Mouse (Mus musculus) megakaryocyte, embryonic 14.5 days (primary cell): ENCODE measurements at regions not wholly inside any gene's neighbourhood (a gene's known extent, or its start where the extent isn't known, plus 50 kb on each side); places are given as distances from the start of the nearest gene placed in this dataset.

Experiments used
- H3K27me3 ChIP-seq: replicated peaks from 2 replicates; pipeline ENCODE3; 2012; ENCODE audit warnings: inconsistent platforms
- H3K36me3 ChIP-seq: replicated peaks from 2 replicates; pipeline ENCODE3; 2012; ENCODE audit warnings: low read length, inconsistent platforms, mixed read lengths
- H3K4me1 ChIP-seq: 2 replicates; pipeline ENCODE4 v1.6.1; 2012; ENCODE audit warnings: inconsistent platforms
- H3K4me3 ChIP-seq: replicated peaks from 2 replicates; pipeline ENCODE3; 2012; ENCODE audit warnings: moderate library complexity, mild to moderate bottlenecking, inconsistent platforms
- H3K9me3 ChIP-seq: 2 replicates; pipeline ENCODE4 v1.6.1; 2012; ENCODE audit warnings: inconsistent platforms
- FLI1 ChIP-seq: IDR thresholded peaks from 2 replicates; pipeline ENCODE4 v1.6.1; 2012; ENCODE audit warnings: low read length, inconsistent platforms, mixed read lengths
- GATA1 ChIP-seq: IDR thresholded peaks from 3 replicates; pipeline ENCODE4 v1.6.1; 2012; ENCODE audit warnings: mixed read lengths, low read length, inconsistent platforms, borderline replicate concordance

DNA sequence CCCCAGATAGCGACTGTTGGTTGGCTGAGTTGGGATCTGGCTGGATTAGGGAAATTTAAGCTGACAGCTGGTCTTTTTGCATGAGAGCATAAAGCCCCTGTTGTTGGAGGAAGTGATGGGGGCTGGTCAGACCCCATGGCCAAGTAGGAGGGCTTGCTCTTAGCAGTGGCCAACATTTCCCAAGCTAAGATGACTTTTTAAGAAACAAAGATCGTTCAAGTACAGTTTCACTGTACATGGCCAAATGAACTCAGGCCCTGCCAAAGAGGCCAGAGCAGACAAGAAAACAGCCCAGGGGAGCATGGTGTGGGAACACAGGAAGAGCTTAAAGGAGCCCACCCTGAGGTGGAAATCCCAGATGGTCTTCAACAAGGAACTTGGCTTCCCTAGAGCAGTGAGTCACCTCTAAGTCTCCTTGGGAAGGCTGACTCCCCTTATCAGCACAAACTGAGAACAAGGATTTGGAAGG, 128.0 kb upstream of the Ankrd55 start:
- no peak for TF ChIP-seq GATA1
- no peak for TF ChIP-seq FLI1
- H3K36me3 ChIP-seq: no peaks in the 10 kb centered on the region
- H3K4me1 ChIP-seq: no peaks in the 10 kb centered on the region
- H3K4me3 ChIP-seq: no peak overlapping the region
- H3K9me3 ChIP-seq: no peaks in the 10 kb centered on the region
- H3K27me3 ChIP-seq: no peaks in the 10 kb centered on the region

DNA sequence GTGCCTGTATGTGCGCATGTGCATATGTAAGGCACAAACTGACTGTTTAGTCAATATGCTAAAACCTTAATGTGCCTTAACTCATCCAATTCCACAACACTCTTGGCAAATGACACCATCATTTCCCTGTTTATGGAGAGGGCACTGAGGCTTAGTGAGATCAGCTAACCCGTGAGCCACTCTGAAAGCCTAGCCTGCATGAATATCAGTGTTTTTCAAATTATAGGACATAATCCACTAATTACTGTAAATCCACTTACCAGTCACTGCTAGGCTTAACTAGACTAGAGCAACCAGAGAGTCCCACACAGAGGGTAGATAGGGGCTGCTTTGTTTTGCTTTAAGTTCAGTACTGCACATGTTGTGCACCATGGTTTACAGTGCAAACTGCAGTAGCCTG, 127.5 kb upstream of the Ankrd55 start:
- Histone ChIP-seq H3K4me3 (no peak overlapping the region), H3K36me3 (no peaks in the 10 kb centered on the region), H3K9me3 (no peaks in the 10 kb centered on the region), H3K4me1 (no peaks in the 10 kb centered on the region), H3K27me3 (no peaks in the 10 kb centered on the region)
- TF ChIP-seq FLI1 (no peak), GATA1 (no peak)

DNA sequence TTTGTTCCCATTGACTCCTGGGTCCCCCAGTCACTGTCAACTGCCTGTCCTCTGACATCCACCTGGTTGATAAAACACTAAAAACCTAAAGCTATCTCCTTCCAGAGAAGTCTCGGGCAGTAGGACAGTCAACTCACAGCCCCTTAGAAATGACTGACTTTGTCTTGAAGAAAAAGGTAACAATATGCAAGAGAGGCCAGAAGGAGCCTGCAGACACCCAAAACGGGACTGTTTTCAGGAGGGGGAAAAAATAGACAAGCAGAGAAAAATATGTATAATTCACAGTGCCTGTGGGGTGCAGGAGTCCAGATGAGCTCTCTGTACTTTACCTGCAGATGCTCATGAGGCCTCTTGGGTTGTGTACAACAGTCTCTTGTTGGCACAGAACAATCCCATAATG, 126.4 kb upstream of the Ankrd55 start:
- Histone ChIP-seq H3K36me3 (no peaks in the 10 kb centered on the region), H3K4me3 (no peak overlapping the region), H3K27me3 (no peaks in the 10 kb centered on the region), H3K9me3 (no peaks in the 10 kb centered on the region), H3K4me1 (no peaks in the 10 kb centered on the region)
- TF ChIP-seq GATA1 (no peak), FLI1 (no peak)

DNA sequence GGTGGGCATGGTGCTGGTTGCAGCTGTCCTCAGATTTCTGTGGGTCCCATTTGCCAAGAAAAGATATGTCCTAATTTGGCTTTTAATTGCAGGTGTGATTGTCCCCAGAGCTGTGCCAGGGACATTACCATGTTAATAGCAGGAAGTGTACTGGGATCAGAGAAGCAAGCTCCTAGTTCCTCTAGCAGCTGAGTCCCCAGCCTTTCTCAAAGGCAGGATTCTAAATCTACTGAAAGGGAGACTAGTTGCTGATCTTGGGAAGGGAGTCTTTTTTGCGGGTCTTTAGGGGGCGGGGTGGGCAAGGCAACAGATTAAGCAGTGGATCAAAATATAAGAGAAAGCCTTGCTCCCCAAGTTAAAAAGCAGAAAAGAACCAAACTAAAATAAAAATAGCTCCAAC, 122.3 kb upstream of the Ankrd55 start:
- Histone ChIP-seq H3K9me3 (no peaks in the 10 kb centered on the region), H3K36me3 (no peaks in the 10 kb centered on the region), H3K27me3 (no peaks in the 10 kb centered on the region), H3K4me3 (no peak overlapping the region), H3K4me1 (no peaks in the 10 kb centered on the region)
- no peak for TF ChIP-seq GATA1
- TF ChIP-seq FLI1: no peak

DNA sequence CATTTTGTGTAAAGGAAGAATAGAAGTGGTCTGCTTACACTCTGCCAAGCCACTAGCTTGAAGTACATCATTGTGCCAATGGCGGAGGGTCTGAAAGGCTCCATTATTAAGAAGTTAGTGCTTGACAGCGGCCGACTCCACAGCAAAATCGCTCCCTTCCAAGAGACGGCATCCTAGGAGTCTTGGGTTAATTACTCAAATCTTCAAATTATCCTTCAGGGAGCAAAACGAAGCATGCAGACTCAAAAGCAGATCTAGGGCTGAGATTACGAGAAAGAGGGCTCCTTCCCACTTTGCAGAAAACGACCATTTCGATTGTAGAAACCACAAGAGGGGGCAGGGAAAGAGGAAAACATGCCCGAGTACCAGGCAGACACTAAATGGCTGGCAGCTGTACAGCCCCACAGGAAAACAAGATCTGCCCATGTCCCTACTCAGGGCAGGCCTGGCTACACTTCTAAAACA, 121.9 kb upstream of the Ankrd55 start:
- H3K4me1 ChIP-seq: no peaks in the 10 kb centered on the region
- H3K4me3 ChIP-seq: no peak overlapping the region
- no peaks in the 10 kb centered on the region for H3K9me3 ChIP-seq
- TF ChIP-seq FLI1 (no peak), GATA1 (no peak)
- H3K36me3 ChIP-seq: no peaks in the 10 kb centered on the region
- H3K27me3 ChIP-seq: no peaks in the 10 kb centered on the region

DNA sequence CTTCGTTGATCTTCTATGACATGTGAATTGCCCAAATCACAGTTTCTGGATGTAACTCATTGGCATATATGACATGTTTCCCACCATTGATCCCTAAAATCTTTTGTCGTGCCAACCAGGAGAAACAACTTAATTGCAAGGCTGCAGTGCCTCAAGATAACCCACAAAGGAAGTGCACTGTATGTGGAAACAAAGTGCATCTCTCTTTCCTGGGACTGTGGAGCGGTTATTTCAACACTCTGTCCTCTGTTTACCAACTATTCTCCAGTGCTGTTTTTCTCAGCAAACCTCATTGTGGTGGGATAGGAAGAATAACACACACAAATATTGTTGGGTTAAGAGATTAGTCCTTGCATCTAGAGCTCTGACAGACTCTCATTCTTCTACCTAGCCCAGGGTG, 119.8 kb upstream of the Ankrd55 start:
- Histone ChIP-seq H3K4me3 (no peak overlapping the region), H3K27me3 (no peaks in the 10 kb centered on the region), H3K9me3 (no peaks in the 10 kb centered on the region), H3K36me3 (no peaks in the 10 kb centered on the region), H3K4me1 (no peaks in the 10 kb centered on the region)
- no peak for TF ChIP-seq FLI1
- TF ChIP-seq GATA1: no peak

DNA sequence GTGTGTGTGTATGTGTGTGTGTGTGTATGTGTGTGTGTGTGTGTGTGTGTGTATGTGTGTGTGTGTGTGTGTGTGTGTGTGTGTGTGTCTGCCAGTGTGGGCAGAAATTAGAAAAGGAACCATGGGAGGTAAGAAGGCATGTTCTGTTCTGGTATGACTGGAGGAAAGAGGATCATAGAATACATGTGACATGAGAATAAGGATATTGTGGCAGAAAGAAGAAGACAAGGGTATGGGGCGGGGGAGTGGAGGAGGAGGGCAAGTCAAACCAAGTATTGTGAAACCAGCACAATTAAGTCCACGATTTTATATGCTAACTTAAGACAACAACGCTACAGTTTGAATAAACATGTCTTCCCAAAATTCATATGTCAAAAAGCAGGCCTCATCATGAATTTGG, 117.4 kb upstream of the Ankrd55 start:
- no peaks in the 10 kb centered on the region for H3K4me1 ChIP-seq
- TF ChIP-seq GATA1: no peak
- no peak for TF ChIP-seq FLI1
- H3K4me3 ChIP-seq: no peak overlapping the region
- H3K27me3 ChIP-seq: no peaks in the 10 kb centered on the region
- H3K36me3 ChIP-seq: no peaks in the 10 kb centered on the region
- 0 out of 2 replicates have a peak, but pooled peaks cover 3% of the 10 kb centered on the region for H3K9me3 ChIP-seq

DNA sequence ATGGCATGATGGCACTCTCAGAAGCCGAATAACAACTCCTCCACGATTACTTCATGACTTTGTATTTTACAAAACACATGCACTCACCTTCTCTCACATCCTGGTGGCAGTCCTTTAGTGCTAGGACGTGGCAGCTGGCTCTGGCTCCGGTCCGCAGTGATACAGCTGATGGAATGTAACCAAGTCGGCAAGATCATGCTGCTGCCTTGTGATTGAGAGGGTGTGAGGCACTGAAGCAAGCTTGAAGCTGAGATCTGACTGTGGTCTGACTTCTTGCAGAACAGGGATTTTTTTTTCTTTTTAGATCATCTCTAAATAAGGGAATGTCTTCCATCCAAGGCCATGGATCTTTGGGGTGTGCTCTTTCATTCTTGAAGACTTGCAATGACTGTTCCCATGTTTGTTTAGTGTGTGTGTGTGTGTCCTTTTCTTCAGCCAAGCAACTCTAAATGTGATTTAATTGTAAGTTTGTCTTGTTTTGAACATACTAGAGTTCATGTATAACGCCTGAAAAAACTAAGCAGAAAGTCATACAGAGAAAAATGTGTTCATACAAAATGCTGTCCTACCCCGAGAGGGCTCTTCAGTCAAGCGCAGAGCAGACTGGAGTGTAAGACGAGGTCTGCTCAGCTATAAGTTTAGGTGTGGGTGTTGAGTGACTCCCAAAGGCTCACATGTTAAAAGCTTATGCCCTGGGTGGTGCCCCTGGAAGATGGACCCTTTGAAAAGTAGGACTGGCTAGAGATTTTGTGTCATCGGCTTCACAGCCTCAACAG, 116.1 kb upstream of the Ankrd55 start:
- Histone ChIP-seq H3K4me1 (no peaks in the 10 kb centered on the region), H3K27me3 (no peaks in the 10 kb centered on the region), H3K36me3 (no peaks in the 10 kb centered on the region), H3K4me3 (no peak overlapping the region), H3K9me3 (0 out of 2 replicates have a peak, but pooled peaks cover 3% of the 10 kb centered on the region)
- no peak for TF ChIP-seq FLI1
- TF ChIP-seq GATA1: no peak

DNA sequence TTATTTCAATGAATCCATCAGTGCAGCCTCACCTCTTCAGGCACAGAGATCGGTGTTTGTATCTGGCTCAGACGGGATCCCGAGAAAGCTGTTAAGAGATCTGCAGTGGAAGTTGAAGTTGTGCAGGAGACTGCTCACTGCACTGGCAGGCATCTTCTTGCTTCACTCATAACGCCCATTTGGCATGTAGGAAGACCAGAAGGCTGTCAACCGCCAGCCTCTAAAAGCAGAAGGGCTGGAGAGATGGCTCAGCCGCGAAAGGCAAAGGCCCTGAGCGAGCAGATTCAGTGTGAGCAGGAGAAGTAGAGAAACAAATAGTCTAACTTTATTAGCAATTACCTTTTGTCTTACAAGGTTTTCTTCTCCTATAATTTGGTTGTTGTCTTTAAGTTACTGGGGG, 114.3 kb upstream of the Ankrd55 start:
- no peaks in the 10 kb centered on the region for H3K4me1 ChIP-seq
- TF ChIP-seq FLI1 (no peak), GATA1 (no peak)
- no peaks in the 10 kb centered on the region for H3K27me3 ChIP-seq
- no peaks in the 10 kb centered on the region for H3K36me3 ChIP-seq
- no peak overlapping the region for H3K4me3 ChIP-seq
- 0 out of 2 replicates have a peak, but pooled peaks cover 3% of the 10 kb centered on the region for H3K9me3 ChIP-seq

DNA sequence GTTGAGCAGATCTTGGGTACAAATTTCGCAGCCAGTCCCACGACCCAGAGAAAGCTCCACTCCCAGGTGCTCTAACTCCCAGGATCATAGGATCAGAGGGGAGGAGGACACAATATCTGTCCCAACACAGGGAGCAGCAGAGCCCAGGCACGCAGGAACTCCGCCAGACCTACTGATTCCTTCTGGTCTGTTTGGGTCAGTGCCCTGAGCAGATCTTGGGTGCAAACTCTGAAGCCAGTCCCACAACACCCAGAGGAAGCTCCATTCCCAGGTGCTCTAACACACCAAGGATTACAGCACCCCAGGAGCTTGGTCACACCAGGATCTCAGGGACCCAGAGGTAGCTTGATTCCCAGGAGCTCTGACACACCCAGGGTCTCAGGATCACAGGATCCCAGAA, 110.2 kb upstream of the Ankrd55 start:
- H3K4me3 ChIP-seq: no peak overlapping the region
- 0 out of 2 replicates have a peak, but pooled peaks cover 3% of the 10 kb centered on the region for H3K9me3 ChIP-seq
- no peaks in the 10 kb centered on the region for H3K4me1 ChIP-seq
- no peaks in the 10 kb centered on the region for H3K27me3 ChIP-seq
- TF ChIP-seq GATA1 (no peak), FLI1 (no peak)
- no peaks in the 10 kb centered on the region for H3K36me3 ChIP-seq
